Comparison of ENCODE assay signal across 8 mouse cellular contexts in the genomic region with DNA sequence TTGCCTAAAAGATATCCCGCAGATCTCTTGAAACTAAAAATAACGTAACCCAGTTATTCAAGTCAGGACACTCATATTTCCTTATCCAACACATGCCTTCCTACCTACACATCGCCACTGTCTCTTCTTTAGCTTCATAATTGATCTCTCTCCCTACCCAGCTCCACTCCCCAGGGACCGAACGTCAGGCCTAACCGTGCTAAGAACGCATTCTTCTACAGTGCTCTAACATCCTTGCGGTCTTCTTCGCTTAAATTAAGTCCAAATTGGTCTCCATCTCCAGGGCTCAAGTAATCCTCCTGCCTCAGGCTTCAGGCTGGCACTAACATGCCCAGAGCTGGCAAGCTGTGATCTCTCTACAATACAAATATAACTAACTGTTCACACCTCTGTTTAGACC. TPM values are rescaled to one million over a fixed set of nuclear protein-coding genes. Genes with fewer than 3 reads are reported as not detected.
DNase-seq lines count a peak whose midpoint lies in the region; ATAC-seq and TF ChIP-seq lines count a peak whose summit lies in the region.

No protein-coding gene starts in this region.

- WGBS in kidney, embryonic 14.5 days: 30% methylated on average over 9 of the region's 9 CpGs
- 40% methylated on average over 9 of the region's 9 CpGs for WGBS in forebrain, embryonic 13.5 days
- WGBS in liver, adult 2 months: 16% methylated on average over 9 of the region's 9 CpGs
- 19% methylated on average over 9 of the region's 9 CpGs for WGBS in stomach, embryonic 15.5 days

- peaks cover 4% of the 10 kb centered on the region for H3K36me3 ChIP-seq in kidney, embryonic 14.5 days (ENCODE audit: control insufficient read depth, insufficient read depth, low read length)
- peaks cover 8% of the 10 kb centered on the region; the same call in 1 of the 2 replicates for H3K36me3 ChIP-seq in forebrain, embryonic 13.5 days (ENCODE audit: poor library complexity, severe bottlenecking)
- peaks cover 2% of the 10 kb centered on the region; the same call in 1 of the 2 replicates for H3K36me3 ChIP-seq in liver, adult 2 months (ENCODE audit: control insufficient read depth, insufficient read depth, low read length)
- H3K36me3 ChIP-seq in stomach, embryonic 15.5 days: no peaks in the 10 kb centered on the region

- peaks cover 17% of the 10 kb centered on the region; the same call in 1 of the 2 replicates for H3K79me2 ChIP-seq in liver, adult 2 months (ENCODE audit: control insufficient read depth, insufficient read depth, low read length)

- no peaks in the 10 kb centered on the region for H3K9me3 ChIP-seq in kidney, embryonic 14.5 days (ENCODE audit: control insufficient read depth, low read length)
- no peaks in the 10 kb centered on the region for H3K9me3 ChIP-seq in forebrain, embryonic 13.5 days (replicated peaks)
- no peaks in the 10 kb centered on the region for H3K9me3 ChIP-seq in stomach, embryonic 15.5 days

- H3K4me1 ChIP-seq in kidney, embryonic 14.5 days (ENCODE audit: control insufficient read depth, insufficient read depth, low read length): peaks cover 21% of the 10 kb centered on the region
- H3K4me1 ChIP-seq in forebrain, embryonic 13.5 days: peaks cover 55% of the 10 kb centered on the region
- peaks cover 12% of the 10 kb centered on the region for H3K4me1 ChIP-seq in liver, adult 2 months (ENCODE audit: control insufficient read depth, insufficient read depth, low read length)
- H3K4me1 ChIP-seq in stomach, embryonic 15.5 days: peaks cover 15% of the 10 kb centered on the region

- no peak for ATAC-seq in kidney, embryonic 14.5 days (ENCODE audit: low FRiP score, low TSS enrichment)
- no peak for ATAC-seq in forebrain, embryonic 13.5 days
- no peak for ATAC-seq in stomach, embryonic 15.5 days (ENCODE audit: insufficient read depth, low FRiP score, low read depth)

- H3K27me3 ChIP-seq in kidney, embryonic 14.5 days (ENCODE audit: control insufficient read depth, insufficient read depth, low read length): no peaks in the 10 kb centered on the region
- H3K27me3 ChIP-seq in forebrain, embryonic 13.5 days: no peaks in the 10 kb centered on the region
- H3K27me3 ChIP-seq in liver, adult 2 months (ENCODE audit: control insufficient read depth, insufficient read depth, low read length): no peaks in the 10 kb centered on the region
- H3K27me3 ChIP-seq in stomach, embryonic 15.5 days (replicated peaks): no peaks in the 10 kb centered on the region

- peak overlapping the region; percentile 87 for H3K4me3 ChIP-seq in kidney, embryonic 14.5 days (ENCODE audit: low read length)
- peak overlapping the region; percentile 83 for H3K4me3 ChIP-seq in forebrain, embryonic 13.5 days
- peak overlapping the region; percentile 98 for H3K4me3 ChIP-seq in liver, adult 2 months (ENCODE audit: insufficient read depth, low read depth, low read length)
- H3K4me3 ChIP-seq in stomach, embryonic 15.5 days (replicated peaks): peak overlapping the region; percentile 86

- H3K27ac ChIP-seq in kidney, embryonic 14.5 days (ENCODE audit: low read depth, low read length): peak overlapping the region; percentile 99; the same call in 1 of the 2 replicates
- H3K27ac ChIP-seq in forebrain, embryonic 13.5 days: peak overlapping the region; percentile 99
- peak overlapping the region; percentile 94 for H3K27ac ChIP-seq in liver, adult 2 months (replicated peaks; ENCODE audit: insufficient read depth, low read depth, low read length)
- H3K27ac ChIP-seq in stomach, embryonic 15.5 days: peak overlapping the region; percentile 99

- no peak for TF ChIP-seq POLR2A in liver, adult 2 months (IDR thresholded peaks at IDR 0.05; ENCODE audit: extremely low read depth, insufficient read depth, low read length)

- no peak for TF ChIP-seq CTCF in liver, adult 2 months (IDR thresholded peaks at IDR 0.05; ENCODE audit: low read depth, low read length)

- peak overlapping the region; percentile 76 for H3K4me2 ChIP-seq in kidney, embryonic 14.5 days (replicated peaks; ENCODE audit: low read depth, low read length)
- peak overlapping the region; percentile 87 for H3K4me2 ChIP-seq in forebrain, embryonic 13.5 days
- H3K4me2 ChIP-seq in stomach, embryonic 15.5 days: peak overlapping the region; percentile 78

- no peak for DNase-seq in kidney, adult 18-20 months
- DNase-seq in MN1 (ENCODE audit: low spot score): peak; percentile 71
- DNase-seq in liver, adult 2 months (ENCODE audit: extremely low read depth, low read depth, low spot score): no peak
- DNase-seq in layer of hippocampus, adult 18-20 months (ENCODE audit: low spot score in 2 of 2): no peak
- no peak for DNase-seq in thymus, postnatal 10 days (ENCODE audit: low spot score in 2 of 2)

- H3K9ac ChIP-seq in kidney, embryonic 14.5 days (ENCODE audit: low read depth, low read length): peak overlapping the region; percentile 93; the same call in 1 of the 2 replicates
- H3K9ac ChIP-seq in forebrain, embryonic 13.5 days: peak overlapping the region; percentile 88
- peak overlapping the region; percentile 66 for H3K9ac ChIP-seq in liver, adult 2 months (ENCODE audit: low read depth, low read length)
- peak overlapping the region; percentile 88; the same call in 1 of the 2 replicates for H3K9ac ChIP-seq in stomach, embryonic 15.5 days

RNA-seq across cellular contexts. Expression of a gene that starts 0.7 kb away (rescaled TPM):
- 38.8 and 47.1 TPM in 2 replicates for polyA plus RNA-seq in kidney, embryonic 14.5 days (2014; fragmentation: Nextera tagmentation; extraction: Ambion mirVana)
- 50.9 and 54.0 TPM in 2 replicates for polyA plus RNA-seq in forebrain, embryonic 13.5 days (2015; fragmentation: Nextera tagmentation; extraction: Ambion mirVana)
- 14.7 and 15.8 TPM in 2 replicates for total RNA-seq in liver, adult 2 months (2014; rRNA removed)
- 28.3 and 34.1 TPM in 2 replicates for polyA plus RNA-seq in liver, adult 2 months (2012; rRNA removed)
- polyA plus RNA-seq in stomach, embryonic 15.5 days (2015; fragmentation: Nextera tagmentation; extraction: Ambion mirVana): 43.1 and 44.7 TPM in 2 replicates
- total RNA-seq in layer of hippocampus, adult 18-20 months (2021): 10 to 100 TPM; 40.1 to 40.5 TPM

RNA-seq across cellular contexts. Expression of a gene that starts 17.2 kb away (rescaled TPM):
- 33.7 and 34.5 TPM in 2 replicates for polyA plus RNA-seq in kidney, embryonic 14.5 days (2014; fragmentation: Nextera tagmentation; extraction: Ambion mirVana)
- polyA plus RNA-seq in forebrain, embryonic 13.5 days (2015; fragmentation: Nextera tagmentation; extraction: Ambion mirVana): 52.9 and 56.9 TPM in 2 replicates
- 128 and 132 TPM in 2 replicates for total RNA-seq in liver, adult 2 months (2014; rRNA removed)
- polyA plus RNA-seq in liver, adult 2 months (2012; rRNA removed): 120 and 139 TPM in 2 replicates
- 42.0 and 46.4 TPM in 2 replicates for polyA plus RNA-seq in stomach, embryonic 15.5 days (2015; fragmentation: Nextera tagmentation; extraction: Ambion mirVana)
- total RNA-seq in layer of hippocampus, adult 18-20 months (2021): 10 to 100 TPM; 40.9 to 41.5 TPM

RNA-seq across cellular contexts. Expression of a gene that starts 17.2 kb away (rescaled TPM):
- 53.7 and 103 TPM in 2 replicates for polyA plus RNA-seq in kidney, embryonic 14.5 days (2014; fragmentation: Nextera tagmentation; extraction: Ambion mirVana)
- polyA plus RNA-seq in forebrain, embryonic 13.5 days (2015; fragmentation: Nextera tagmentation; extraction: Ambion mirVana): 160 and 180 TPM in 2 replicates
- 21.6 and 26.6 TPM in 2 replicates for total RNA-seq in liver, adult 2 months (2014; rRNA removed)
- 13.1 and 15.2 TPM in 2 replicates for polyA plus RNA-seq in liver, adult 2 months (2012; rRNA removed)
- 97.2 and 99.5 TPM in 2 replicates for polyA plus RNA-seq in stomach, embryonic 15.5 days (2015; fragmentation: Nextera tagmentation; extraction: Ambion mirVana)
- total RNA-seq in layer of hippocampus, adult 18-20 months (2021): 100 to 1,000 TPM; 177 to 190 TPM

RNA-seq across cellular contexts. Expression of a gene that starts 32.4 kb away (rescaled TPM):
- polyA plus RNA-seq in kidney, embryonic 14.5 days (2014; fragmentation: Nextera tagmentation; extraction: Ambion mirVana): 2.2 and 2.4 TPM in 2 replicates
- polyA plus RNA-seq in forebrain, embryonic 13.5 days (2015; fragmentation: Nextera tagmentation; extraction: Ambion mirVana): 3.3 and 3.8 TPM in 2 replicates
- not detected in 2 replicates for total RNA-seq in liver, adult 2 months (2014; rRNA removed)
- 0.05 TPM in 1 of 2 replicates, not detected in the other for polyA plus RNA-seq in liver, adult 2 months (2012; rRNA removed)
- 1.0 and 1.8 TPM in 2 replicates for polyA plus RNA-seq in stomach, embryonic 15.5 days (2015; fragmentation: Nextera tagmentation; extraction: Ambion mirVana)
- total RNA-seq in layer of hippocampus, adult 18-20 months (2021): 1 to 10 TPM; 6.0 to 6.1 TPM

RNA-seq across cellular contexts. Expression of a gene that starts 33.4 kb away (rescaled TPM):
- 114 and 123 TPM in 2 replicates for polyA plus RNA-seq in kidney, embryonic 14.5 days (2014; fragmentation: Nextera tagmentation; extraction: Ambion mirVana)
- 118 and 120 TPM in 2 replicates for polyA plus RNA-seq in forebrain, embryonic 13.5 days (2015; fragmentation: Nextera tagmentation; extraction: Ambion mirVana)
- total RNA-seq in liver, adult 2 months (2014; rRNA removed): 96.5 and 103 TPM in 2 replicates
- polyA plus RNA-seq in liver, adult 2 months (2012; rRNA removed): 30.3 and 34.5 TPM in 2 replicates
- 94.9 and 115 TPM in 2 replicates for polyA plus RNA-seq in stomach, embryonic 15.5 days (2015; fragmentation: Nextera tagmentation; extraction: Ambion mirVana)
- 100 to 1,000 TPM in 1 of 2 experiments, 10 to 100 TPM in 1; 99.7 to 108 TPM for total RNA-seq in layer of hippocampus, adult 18-20 months (2021)
